Mouse (Mus musculus) R1 (cell line): ENCODE measurements around the gene Tceal1.

ENCODE experiments used
- DNase-seq: peaks from one replicate; pipeline ENCODE4 v3.0.0-alpha.2; 2018; ENCODE audit warnings: low read depth, low spot score

Tceal1 gene

DNA sequence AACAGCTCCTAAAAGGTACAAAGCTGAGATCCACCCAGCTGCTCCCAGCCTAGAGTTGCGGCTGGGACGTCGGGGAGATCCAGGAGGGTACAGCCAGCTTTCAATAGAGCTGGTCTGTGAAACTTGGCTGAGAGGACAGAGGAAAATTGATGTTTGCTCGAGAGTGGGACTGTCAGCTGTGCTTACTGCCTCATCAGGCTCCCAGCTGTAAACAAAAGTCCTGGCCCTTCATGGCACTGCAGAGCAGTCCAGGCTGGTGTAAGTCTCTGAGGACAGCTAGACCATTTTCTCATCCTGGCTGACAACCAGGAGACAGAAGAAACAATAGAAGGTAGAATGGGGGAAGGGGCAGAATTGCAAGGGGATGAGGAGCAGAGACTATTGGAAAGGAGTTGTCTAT is 41.5 kb downstream of the Tceal1 start:
- DNase-seq, result no peak

DNA sequence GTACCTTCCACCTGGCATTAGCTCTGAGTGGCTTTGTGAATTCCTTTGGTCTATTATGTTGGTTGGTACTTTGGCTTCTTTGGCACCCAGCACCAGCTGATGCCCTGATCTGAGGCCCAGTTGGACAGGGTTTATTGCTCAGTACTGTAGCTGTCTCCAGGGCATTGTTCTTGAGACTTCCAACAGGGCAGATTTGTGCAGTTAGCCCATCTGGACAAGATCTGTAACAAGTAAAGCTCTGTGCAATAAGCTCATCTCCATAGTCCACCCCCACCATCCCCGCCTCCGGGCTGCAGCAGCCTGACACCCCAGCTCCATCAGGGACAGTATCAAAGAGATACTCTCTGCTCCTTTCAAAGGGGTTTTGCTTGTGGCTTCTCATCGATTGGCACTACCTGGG is 47.7 kb downstream of the Tceal1 start:
- no peak for DNase-seq
